Mouse (Mus musculus): ENCODE results near the gene Xpnpep3. TPM values are rescaled to one million over a fixed set of nuclear protein-coding genes. Genes with fewer than 3 reads are reported as not detected.

Gene Xpnpep3
- polyA plus RNA-seq, 1 experiment from 2014 or later, result 7.8 TPM

GRCm38 (mm10) chr15:81361022-81361404 is 38.9 kb upstream of the Xpnpep3 start:
- H3K27me3 ChIP-seq (ENCODE audit: control insufficient read depth, insufficient read depth, low read length), result no peaks in the 10 kb centered on the region
- 35% methylated on average over 6 of the region's 6 CpGs for WGBS
- ATAC-seq (ENCODE audit: insufficient number of reproducible peaks, insufficient read depth, low FRiP score, low read depth), result peak; percentile 44; the same call in 1 of the 2 replicates
- peaks cover 21% of the 10 kb centered on the region for H3K36me3 ChIP-seq (ENCODE audit: control insufficient read depth, insufficient read depth, low read length)
- no peak overlapping the region for H3K9ac ChIP-seq (replicated peaks; ENCODE audit: low read depth, low read length)
- peak overlapping the region; percentile 64 for H3K4me2 ChIP-seq (replicated peaks; ENCODE audit: low read depth, low read length)
- no peaks in the 10 kb centered on the region for H3K9me3 ChIP-seq (ENCODE audit: control insufficient read depth, low read depth, low read length)
- H3K4me1 ChIP-seq (ENCODE audit: control insufficient read depth, insufficient read depth, low read length), result peaks cover 17% of the 10 kb centered on the region; the same call in 1 of the 2 replicates
- H3K27ac ChIP-seq (ENCODE audit: low read length), result peak overlapping the region; percentile 64; the same call in 1 of the 2 replicates
- H3K4me3 ChIP-seq (ENCODE audit: low read depth, low read length), result peak overlapping the region; percentile 50

- Histone ChIP-seq H3K9ac (replicated peaks; ENCODE audit: low read depth, low read length) (no peak overlapping the region), H3K27ac (ENCODE audit: low read length) (peak overlapping the region; percentile 64; the same call in 1 of the 2 replicates), H3K4me1 (ENCODE audit: control insufficient read depth, insufficient read depth, low read length) (peaks cover 17% of the 10 kb centered on the region; the same call in 1 of the 2 replicates), H3K36me3 (ENCODE audit: control insufficient read depth, insufficient read depth, low read length) (peaks cover 26% of the 10 kb centered on the region), H3K4me3 (ENCODE audit: low read depth, low read length) (0 out of 2 replicates have a peak overlapping the region, but pooled peaks have one; percentile 50), H3K4me2 (replicated peaks; ENCODE audit: low read depth, low read length) (peak overlapping the region; percentile 64; the same call in 1 of the 2 replicates), H3K27me3 (ENCODE audit: control insufficient read depth, insufficient read depth, low read length) (no peaks in the 10 kb centered on the region), H3K9me3 (ENCODE audit: control insufficient read depth, low read depth, low read length) (no peaks in the 10 kb centered on the region)
- no peak for ATAC-seq (ENCODE audit: insufficient number of reproducible peaks, insufficient read depth, low FRiP score, low read depth)
- WGBS, result 36% methylated on average over 10 of the region's 10 CpGs
Observed at GRCm38 (mm10) chr15:81361417-81362015, 38.4 kb upstream of the Xpnpep3 start.

- Histone ChIP-seq H3K9ac (replicated peaks; ENCODE audit: low read depth, low read length) (no peak overlapping the region), H3K27ac (ENCODE audit: low read length) (no peak overlapping the region), H3K4me1 (ENCODE audit: control insufficient read depth, insufficient read depth, low read length) (peaks cover 17% of the 10 kb centered on the region; the same call in 1 of the 2 replicates), H3K36me3 (ENCODE audit: control insufficient read depth, insufficient read depth, low read length) (peaks cover 35% of the 10 kb centered on the region), H3K9me3 (ENCODE audit: control insufficient read depth, low read depth, low read length) (no peaks in the 10 kb centered on the region), H3K27me3 (ENCODE audit: control insufficient read depth, insufficient read depth, low read length) (no peaks in the 10 kb centered on the region), H3K4me2 (replicated peaks; ENCODE audit: low read depth, low read length) (no peak overlapping the region), H3K4me3 (ENCODE audit: low read depth, low read length) (no peak overlapping the region)
- WGBS, result 74% methylated on average over 1 of the region's 1 CpGs
- ATAC-seq (ENCODE audit: insufficient number of reproducible peaks, insufficient read depth, low FRiP score, low read depth), result no peak
Observed at GRCm38 (mm10) chr15:81362501-81362900, 37.4 kb upstream of the Xpnpep3 start.

GRCm38 (mm10) chr15:81364271-81364670 is 35.7 kb upstream of the Xpnpep3 start:
- H3K27ac ChIP-seq (ENCODE audit: low read length), result no peak overlapping the region
- 67% methylated on average over 1 of the region's 1 CpGs for WGBS
- H3K4me2 ChIP-seq (replicated peaks; ENCODE audit: low read depth, low read length), result no peak overlapping the region
- ATAC-seq (ENCODE audit: insufficient number of reproducible peaks, insufficient read depth, low FRiP score, low read depth), result no peak
- no peak overlapping the region for H3K4me3 ChIP-seq (ENCODE audit: low read depth, low read length)
- H3K9ac ChIP-seq (replicated peaks; ENCODE audit: low read depth, low read length), result no peak overlapping the region
- H3K36me3 ChIP-seq (ENCODE audit: control insufficient read depth, insufficient read depth, low read length), result peaks cover 48% of the 10 kb centered on the region
- H3K27me3 ChIP-seq (ENCODE audit: control insufficient read depth, insufficient read depth, low read length), result no peaks in the 10 kb centered on the region
- peaks cover 10% of the 10 kb centered on the region; the same call in 1 of the 2 replicates for H3K4me1 ChIP-seq (ENCODE audit: control insufficient read depth, insufficient read depth, low read length)
- H3K9me3 ChIP-seq (ENCODE audit: control insufficient read depth, low read depth, low read length), result no peaks in the 10 kb centered on the region

GRCm38 (mm10) chr15:81365246-81365645 is 34.7 kb upstream of the Xpnpep3 start:
- Histone ChIP-seq H3K36me3 (ENCODE audit: control insufficient read depth, insufficient read depth, low read length) (peaks cover 57% of the 10 kb centered on the region), H3K9ac (replicated peaks; ENCODE audit: low read depth, low read length) (no peak overlapping the region), H3K4me3 (ENCODE audit: low read depth, low read length) (no peak overlapping the region), H3K27ac (ENCODE audit: low read length) (no peak overlapping the region), H3K27me3 (ENCODE audit: control insufficient read depth, insufficient read depth, low read length) (no peaks in the 10 kb centered on the region), H3K4me1 (ENCODE audit: control insufficient read depth, insufficient read depth, low read length) (0 out of 2 replicates have a peak, but pooled peaks cover 3% of the 10 kb centered on the region), H3K4me2 (replicated peaks; ENCODE audit: low read depth, low read length) (no peak overlapping the region), H3K9me3 (ENCODE audit: control insufficient read depth, low read depth, low read length) (no peaks in the 10 kb centered on the region)
- no peak for ATAC-seq (ENCODE audit: insufficient number of reproducible peaks, insufficient read depth, low FRiP score, low read depth)
- WGBS, result 87% methylated on average over 8 of the region's 8 CpGs

GRCm38 (mm10) chr15:81366241-81366640 is 33.7 kb upstream of the Xpnpep3 start:
- Histone ChIP-seq H3K27ac (ENCODE audit: low read length) (no peak overlapping the region), H3K4me2 (replicated peaks; ENCODE audit: low read depth, low read length) (no peak overlapping the region), H3K9me3 (ENCODE audit: control insufficient read depth, low read depth, low read length) (no peaks in the 10 kb centered on the region), H3K9ac (replicated peaks; ENCODE audit: low read depth, low read length) (no peak overlapping the region), H3K36me3 (ENCODE audit: control insufficient read depth, insufficient read depth, low read length) (peaks cover 67% of the 10 kb centered on the region), H3K4me1 (ENCODE audit: control insufficient read depth, insufficient read depth, low read length) (0 out of 2 replicates have a peak, but pooled peaks cover 3% of the 10 kb centered on the region), H3K4me3 (ENCODE audit: low read depth, low read length) (no peak overlapping the region), H3K27me3 (ENCODE audit: control insufficient read depth, insufficient read depth, low read length) (no peaks in the 10 kb centered on the region)
- ATAC-seq (ENCODE audit: insufficient number of reproducible peaks, insufficient read depth, low FRiP score, low read depth), result no peak
- WGBS, result 81% methylated on average over 4 of the region's 4 CpGs

- no peaks in the 10 kb centered on the region for H3K27me3 ChIP-seq (ENCODE audit: control insufficient read depth, insufficient read depth, low read length)
- no peaks in the 10 kb centered on the region for H3K4me1 ChIP-seq (ENCODE audit: control insufficient read depth, insufficient read depth, low read length)
- H3K36me3 ChIP-seq (ENCODE audit: control insufficient read depth, insufficient read depth, low read length), result peaks cover 77% of the 10 kb centered on the region
- 87% methylated on average over 1 of the region's 1 CpGs for WGBS
- no peak overlapping the region for H3K27ac ChIP-seq (ENCODE audit: low read length)
- no peak overlapping the region for H3K4me3 ChIP-seq (ENCODE audit: low read depth, low read length)
- H3K9me3 ChIP-seq (ENCODE audit: control insufficient read depth, low read depth, low read length), result no peaks in the 10 kb centered on the region
- no peak overlapping the region for H3K9ac ChIP-seq (replicated peaks; ENCODE audit: low read depth, low read length)
- H3K4me2 ChIP-seq (replicated peaks; ENCODE audit: low read depth, low read length), result no peak overlapping the region
- ATAC-seq (ENCODE audit: insufficient number of reproducible peaks, insufficient read depth, low FRiP score, low read depth), result no peak
Observed at GRCm38 (mm10) chr15:81368601-81369000, 31.3 kb upstream of the Xpnpep3 start.

- Histone ChIP-seq H3K4me1 (ENCODE audit: control insufficient read depth, insufficient read depth, low read length) (no peaks in the 10 kb centered on the region), H3K9ac (replicated peaks; ENCODE audit: low read depth, low read length) (no peak overlapping the region)
- WGBS, result 73% methylated on average over 1 of the region's 1 CpGs
Observed at GRCm38 (mm10) chr15:81370356-81370755, 29.6 kb upstream of the Xpnpep3 start.

GRCm38 (mm10) chr15:81374621-81375020 is 25.3 kb upstream of the Xpnpep3 start:
- H3K4me1 ChIP-seq (ENCODE audit: control insufficient read depth, insufficient read depth, low read length), result no peaks in the 10 kb centered on the region
- H3K4me2 ChIP-seq (replicated peaks; ENCODE audit: low read depth, low read length), result no peak overlapping the region
- no peak overlapping the region for H3K27ac ChIP-seq (ENCODE audit: low read length)

More at GRCm38 (mm10) chr15:81370356-81370755, 29.6 kb upstream of the Xpnpep3 start:
- peaks cover 76% of the 10 kb centered on the region for H3K36me3 ChIP-seq (ENCODE audit: control insufficient read depth, insufficient read depth, low read length)
- H3K27ac ChIP-seq (ENCODE audit: low read length), result no peak overlapping the region
- no peak for ATAC-seq (ENCODE audit: insufficient number of reproducible peaks, insufficient read depth, low FRiP score, low read depth)
- no peak overlapping the region for H3K4me3 ChIP-seq (ENCODE audit: low read depth, low read length)
- H3K4me2 ChIP-seq (replicated peaks; ENCODE audit: low read depth, low read length), result no peak overlapping the region
- H3K9me3 ChIP-seq (ENCODE audit: control insufficient read depth, low read depth, low read length), result no peaks in the 10 kb centered on the region
- no peaks in the 10 kb centered on the region for H3K27me3 ChIP-seq (ENCODE audit: control insufficient read depth, insufficient read depth, low read length)

More at GRCm38 (mm10) chr15:81374621-81375020, 25.3 kb upstream of the Xpnpep3 start:
- no peak overlapping the region for H3K4me3 ChIP-seq (ENCODE audit: low read depth, low read length)
- H3K9ac ChIP-seq (replicated peaks; ENCODE audit: low read depth, low read length), result no peak overlapping the region
- 91% methylated on average over 11 of the region's 11 CpGs for WGBS
- H3K27me3 ChIP-seq (ENCODE audit: control insufficient read depth, insufficient read depth, low read length), result no peaks in the 10 kb centered on the region
- H3K36me3 ChIP-seq (ENCODE audit: control insufficient read depth, insufficient read depth, low read length), result peaks cover 67% of the 10 kb centered on the region
- no peaks in the 10 kb centered on the region for H3K9me3 ChIP-seq (ENCODE audit: control insufficient read depth, low read depth, low read length)
- ATAC-seq (ENCODE audit: insufficient number of reproducible peaks, insufficient read depth, low FRiP score, low read depth), result no peak

Measured in stomach, embryonic 14.5 days (tissue).